Comparison of ENCODE assay signal across 11 mouse cellular contexts in genomic region chr12:85524193-85524858, GRCm38 (mm10). TPM values are rescaled to one million over a fixed set of nuclear protein-coding genes. Genes with fewer than 3 reads are reported as not detected.
DNase-seq lines count a peak whose midpoint lies in the region; ATAC-seq lines count a peak whose summit lies in the region.
"Had no signal": no experiment of that assay in that cellular context is flagged by ENCODE, and none has a peak within 500 bp of the region (broad histone marks: within the 10 kb centered on the region; RNA-seq: fewer than 3 reads in every experiment).

No protein-coding gene starts in this region.

- H3K27me3 ChIP-seq in forebrain, embryonic 16.5 days (replicated peaks; ENCODE audit: control insufficient read depth, insufficient read depth, low read length) = no peaks in the 10 kb centered on the region
- H3K27me3 ChIP-seq in midbrain, embryonic 15.5 days (replicated peaks) = no peaks in the 10 kb centered on the region
- H3K27me3 ChIP-seq in kidney, embryonic 15.5 days = no peaks in the 10 kb centered on the region
- no peaks in the 10 kb centered on the region for H3K27me3 ChIP-seq in heart, embryonic 12.5 days (replicated peaks)
- H3K27me3 ChIP-seq: limb, embryonic 12.5 days had no signal

- H3K9me3 ChIP-seq in forebrain, embryonic 16.5 days (ENCODE audit: control insufficient read depth, low read length) = no peaks in the 10 kb centered on the region
- no peaks in the 10 kb centered on the region for H3K9me3 ChIP-seq in midbrain, embryonic 15.5 days
- no peaks in the 10 kb centered on the region for H3K9me3 ChIP-seq in kidney, embryonic 15.5 days (replicated peaks)
- no peaks in the 10 kb centered on the region for H3K9me3 ChIP-seq in heart, embryonic 12.5 days (replicated peaks)
- H3K9me3 ChIP-seq: limb, embryonic 12.5 days had no signal

- peaks cover 9% of the 10 kb centered on the region; the same call in 1 of the 2 replicates for H3K4me1 ChIP-seq in forebrain, embryonic 16.5 days (replicated peaks; ENCODE audit: control insufficient read depth, insufficient read depth, low read length)
- 0 out of 2 replicates have a peak, but pooled peaks cover 5% of the 10 kb centered on the region for H3K4me1 ChIP-seq in midbrain, embryonic 15.5 days
- H3K4me1 ChIP-seq in kidney, embryonic 15.5 days = peaks cover 37% of the 10 kb centered on the region
- H3K4me1 ChIP-seq in heart, embryonic 12.5 days (replicated peaks) = peaks cover 7% of the 10 kb centered on the region

- DNase-seq in frontal cortex, postnatal 10 days (ENCODE audit: low spot score in 2 of 2) = no peak
- peak; percentile 17 for DNase-seq in R1 (ENCODE audit: low read depth, low spot score)
- no peak for DNase-seq in thymus, postnatal 0 days (ENCODE audit: low spot score)

- peak; percentile 46; the same call in 1 of the 2 replicates for ATAC-seq in frontal cortex, adult (ENCODE audit: low TSS enrichment)
- ATAC-seq in forebrain, embryonic 16.5 days = peak; percentile 47; the same call in 1 of the 2 replicates
- ATAC-seq in midbrain, embryonic 15.5 days (replicated peaks) = 0 out of 2 replicates have a peak, but pooled peaks have one; percentile 45
- no peak for ATAC-seq in kidney, embryonic 15.5 days (replicated peaks; ENCODE audit: low FRiP score)
- no peak for ATAC-seq in heart, embryonic 12.5 days (ENCODE audit: insufficient number of reproducible peaks, low FRiP score)
- ATAC-seq: inflammation-experienced regulatory T-cells, adult 6 months had no signal

- WGBS in forebrain, embryonic 16.5 days = 30% methylated on average over 8 of the region's 8 CpGs
- 28% methylated on average over 8 of the region's 8 CpGs for WGBS in midbrain, embryonic 15.5 days
- 48% methylated on average over 8 of the region's 8 CpGs for WGBS in kidney, embryonic 15.5 days
- WGBS in heart, embryonic 12.5 days = 57% methylated on average over 8 of the region's 8 CpGs

- no peak overlapping the region for H3K9ac ChIP-seq in forebrain, embryonic 16.5 days (replicated peaks; ENCODE audit: low read depth, low read length)
- no peak overlapping the region for H3K9ac ChIP-seq in midbrain, embryonic 15.5 days
- H3K9ac ChIP-seq in kidney, embryonic 15.5 days = no peak overlapping the region
- no peak overlapping the region for H3K9ac ChIP-seq in heart, embryonic 12.5 days
- H3K9ac ChIP-seq: limb, embryonic 12.5 days had no signal

- no peaks in the 10 kb centered on the region for H3K36me3 ChIP-seq in forebrain, embryonic 16.5 days (ENCODE audit: control insufficient read depth, insufficient read depth)
- no peaks in the 10 kb centered on the region for H3K36me3 ChIP-seq in midbrain, embryonic 15.5 days (replicated peaks)
- no peaks in the 10 kb centered on the region for H3K36me3 ChIP-seq in kidney, embryonic 15.5 days
- no peaks in the 10 kb centered on the region for H3K36me3 ChIP-seq in heart, embryonic 12.5 days
- H3K36me3 ChIP-seq: limb, embryonic 12.5 days had no signal

- H3K4me2 ChIP-seq in forebrain, embryonic 16.5 days (ENCODE audit: low read length) = no peak overlapping the region
- H3K4me2 ChIP-seq in midbrain, embryonic 15.5 days = no peak overlapping the region
- H3K4me2 ChIP-seq in kidney, embryonic 15.5 days = no peak overlapping the region
- no peak overlapping the region for H3K4me2 ChIP-seq in heart, embryonic 12.5 days
- H3K4me2 ChIP-seq: limb, embryonic 12.5 days had no signal

- H3K27ac ChIP-seq in forebrain, embryonic 16.5 days (ENCODE audit: low read length) = no peak overlapping the region
- H3K27ac ChIP-seq in midbrain, embryonic 15.5 days = peak overlapping the region; percentile 43
- no peak overlapping the region for H3K27ac ChIP-seq in kidney, embryonic 15.5 days
- H3K27ac ChIP-seq in heart, embryonic 12.5 days (ENCODE audit: poor library complexity, severe bottlenecking) = no peak overlapping the region
- H3K27ac ChIP-seq: limb, embryonic 12.5 days had no signal

- no peak overlapping the region for H3K4me3 ChIP-seq in forebrain, embryonic 16.5 days (replicated peaks; ENCODE audit: low read length)
- H3K4me3 ChIP-seq in midbrain, embryonic 15.5 days = no peak overlapping the region
- H3K4me3 ChIP-seq in kidney, embryonic 15.5 days (replicated peaks) = no peak overlapping the region
- no peak overlapping the region for H3K4me3 ChIP-seq in heart, embryonic 12.5 days
- H3K4me3 ChIP-seq: limb, embryonic 12.5 days; megakaryocyte, embryonic 14.5 days had no signal

RNA-seq across cellular contexts. Expression of gene Fos, which starts 50.6 kb away (rescaled TPM):
- polyA plus RNA-seq in forebrain, embryonic 16.5 days (2015; fragmentation: Nextera tagmentation; extraction: Ambion mirVana) = 1.9 and 2.4 TPM in 2 replicates
- 1.4 and 1.6 TPM in 2 replicates for polyA plus RNA-seq in midbrain, embryonic 15.5 days (2015; fragmentation: Nextera tagmentation; extraction: Ambion mirVana)
- polyA plus RNA-seq in kidney, embryonic 15.5 days (2015; fragmentation: Nextera tagmentation; extraction: Ambion mirVana) = 3.5 and 3.8 TPM in 2 replicates
- 5.9 and 8.1 TPM in 2 replicates for polyA plus RNA-seq in heart, embryonic 12.5 days (2016; fragmentation: Nextera tagmentation; extraction: Ambion mirVana)
- polyA plus RNA-seq in thymus, postnatal 0 days (2015; fragmentation: Nextera tagmentation; extraction: Ambion mirVana) = 3.9 and 4.9 TPM in 2 replicates

Comparison
In these comparisons a context has a peak if more than half of its experiments do, and no peak if none do; other contexts are left out.
1. ATAC-seq: peak in frontal cortex, adult (single experiment), forebrain, embryonic 16.5 days (single experiment) and midbrain, embryonic 15.5 days (single experiment); none in kidney, embryonic 15.5 days (single experiment) and heart, embryonic 12.5 days (single experiment).